Mouse (Mus musculus) layer of hippocampus, adult 9-11 months (tissue): ENCODE measurements around the gene Zfp119b.
A peak's percentile ranks its signal among the peaks of the same experiment; 100 is the strongest.
"Not testable (repeated sequence)": the region's sequence is repeated elsewhere in the genome, so short reads cannot be mapped to it uniquely, and the experiment has no call there.

Experiments used
- DNase-seq: peaks from one replicate; pipeline ENCODE4 v3.0.0; 2022

Zfp119b gene

GRCm38 (mm10) chr17:55957168-55957567, 7.9 kb upstream of the Zfp119b start:
- peak; percentile 78 for DNase-seq

- no peak for DNase-seq
These were observed 7.3 kb upstream of the Zfp119b start for GRCm38 (mm10) chr17:55956591-55956990.

- DNase-seq, result peak; percentile 77
These were observed 6.8 kb upstream of the Zfp119b start for GRCm38 (mm10) chr17:55956129-55956528.

- DNase-seq, result no peak
These were observed 4.9 kb upstream of the Zfp119b start for GRCm38 (mm10) chr17:55954229-55954628.

- no peak for DNase-seq
These were observed 4.5 kb upstream of the Zfp119b start for GRCm38 (mm10) chr17:55953751-55954150.

GRCm38 (mm10) chr17:55952447-55953027, 3.2 kb upstream of the Zfp119b start, which contains the start of gene Ebi3:
Gene Ebi3, plus strand, starts transcription at chr17:55952640.
- peak; percentile 4 for DNase-seq

GRCm38 (mm10) chr17:55952041-55952440, 2.7 kb upstream of the Zfp119b start:
- no peak for DNase-seq

- DNase-seq, result no peak
These were observed 1.3 kb upstream of the Zfp119b start for GRCm38 (mm10) chr17:55950601-55951000.

- no peak for DNase-seq
These were observed 653 bp downstream of the Zfp119b start for GRCm38 (mm10) chr17:55948647-55949046.

GRCm38 (mm10) chr17:55945696-55946095, 3.6 kb downstream of the Zfp119b start:
- DNase-seq, result no peak

- DNase-seq, result peak; percentile 98
These were observed 4.2 kb downstream of the Zfp119b start for GRCm38 (mm10) chr17:55944866-55945682.

GRCm38 (mm10) chr17:55944387-55944865, 4.9 kb downstream of the Zfp119b start:
- not testable (repeated sequence) for DNase-seq

- DNase-seq, result no peak
These were observed 16.1 kb downstream of the Zfp119b start for GRCm38 (mm10) chr17:55933191-55933590.

- no peak for DNase-seq
These were observed 16.7 kb downstream of the Zfp119b start for GRCm38 (mm10) chr17:55932635-55933034.

- no peak for DNase-seq
These were observed 17.5 kb downstream of the Zfp119b start for GRCm38 (mm10) chr17:55931553-55932502.

- DNase-seq, result no peak
These were observed 42.6 kb downstream of the Zfp119b start for GRCm38 (mm10) chr17:55906669-55907068.

- DNase-seq, result no peak
These were observed 45.2 kb downstream of the Zfp119b start for GRCm38 (mm10) chr17:55904131-55904530.

GRCm38 (mm10) chr17:55903687-55904086, 45.6 kb downstream of the Zfp119b start:
- DNase-seq, result no peak

- DNase-seq, result no peak
These were observed 46.2 kb downstream of the Zfp119b start for GRCm38 (mm10) chr17:55903087-55903486.

GRCm38 (mm10) chr17:55892406-55892955, 56.8 kb downstream of the Zfp119b start:
- DNase-seq, result not testable (repeated sequence)
